Mouse (Mus musculus) cerebellum, adult 2 months (tissue): Measurements from ENCODE around the gene Ccdc113.

ENCODE experiments used
- CTCF ChIP-seq: fragments of 200-500 bp; IDR thresholded peaks from 2 replicates; pipeline ENCODE4 v1.5.1; 2011; ENCODE audit warnings: low read depth, mild to moderate bottlenecking, control low read depth, low read length, moderate library complexity, borderline replicate concordance; ENCODE audit not compliant: insufficient read depth
- POLR2A ChIP-seq: fragments of 200-500 bp; IDR thresholded peaks from 2 replicates; pipeline ENCODE4 v1.6.1; 2011; ENCODE audit warnings: low read length, control low read depth, borderline replicate concordance; ENCODE audit not compliant: insufficient read depth

DNA sequence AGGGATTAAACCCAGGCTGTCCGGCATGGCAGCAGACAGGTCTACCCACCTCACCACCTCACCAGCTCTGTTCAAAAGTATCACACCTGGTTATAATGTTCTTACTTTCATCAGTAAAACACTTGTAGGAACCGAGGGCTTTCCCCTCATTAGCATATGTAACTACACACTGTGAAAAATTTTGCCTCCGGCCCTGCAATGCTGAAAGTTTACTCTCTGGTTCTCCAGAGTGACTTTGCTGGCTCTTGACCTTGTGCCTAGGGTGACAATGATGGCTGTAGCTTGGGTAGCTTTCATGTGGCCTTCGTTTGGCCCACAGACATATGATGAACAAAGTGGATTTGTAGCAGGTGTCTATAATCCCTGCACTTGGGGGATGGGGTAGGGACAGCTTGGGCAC, 13.1 kb downstream of the Ccdc113 start:
- no peak for TF ChIP-seq CTCF
- no peak for TF ChIP-seq POLR2A
